Mouse (Mus musculus) CD4-positive, CD25-positive, alpha-beta regulatory T cell, adult 4 months (primary cell): ENCODE measurements around the gene Kcnj8. TPM values are rescaled to one million over a fixed set of nuclear protein-coding genes. Genes with fewer than 3 reads are reported as not detected.
A peak's percentile ranks its signal among the peaks of the same experiment; 100 is the strongest.

Source experiments
- ATAC-seq: one replicate; pipeline ENCODE4 v1.8.0; 2017
- polyA plus RNA-seq, 2 experiments: library from polyadenylated mRNA; unstranded; fragments of 100-300 nt; shearing (Covaris generic); gene quantifications; one replicate each; pipeline ENCODE4 v1.2.1; 2017

The Kcnj8 gene
- polyA plus RNA-seq = not detected

DNA sequence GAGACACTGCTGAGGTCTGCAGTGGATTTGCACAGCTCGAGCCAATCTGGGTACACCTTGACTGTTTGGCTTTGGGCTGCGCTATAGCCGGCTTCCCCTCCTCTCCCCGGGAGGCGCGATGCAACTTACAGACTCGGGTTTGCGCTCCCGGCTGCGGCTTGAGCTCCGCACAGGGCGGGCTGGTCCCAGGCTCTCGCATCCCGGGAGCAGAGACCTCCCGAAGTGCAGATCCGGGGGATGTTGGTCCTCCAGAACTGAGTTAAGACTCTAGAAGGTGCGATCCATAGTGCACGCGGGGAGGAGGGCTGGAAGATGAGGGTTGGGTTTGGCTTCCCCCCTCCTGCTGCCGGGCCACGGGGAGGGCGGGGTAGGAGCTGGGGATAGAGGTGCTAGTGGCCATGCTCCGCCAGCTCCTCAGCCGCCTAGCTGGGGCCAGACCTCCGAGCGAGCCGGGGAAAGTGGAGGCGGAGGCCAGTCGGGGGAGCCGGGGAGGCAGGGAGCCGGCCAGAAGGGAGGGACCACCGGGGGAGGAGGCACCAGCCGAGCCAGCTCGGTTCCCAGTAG, at the start of gene Kcnj8:
TSS of gene Kcnj8 (minus strand) at position 560 of the 564 bp plus-strand sequence.
- ATAC-seq = peak; percentile 56

- ATAC-seq = no peak
These were observed 45.2 kb upstream of the Kcnj8 start for GRCm38 (mm10) chr6:142616659-142617058.

GRCm38 (mm10) chr6:142614324-142614723, 42.9 kb upstream of the Kcnj8 start:
- ATAC-seq = no peak

DNA sequence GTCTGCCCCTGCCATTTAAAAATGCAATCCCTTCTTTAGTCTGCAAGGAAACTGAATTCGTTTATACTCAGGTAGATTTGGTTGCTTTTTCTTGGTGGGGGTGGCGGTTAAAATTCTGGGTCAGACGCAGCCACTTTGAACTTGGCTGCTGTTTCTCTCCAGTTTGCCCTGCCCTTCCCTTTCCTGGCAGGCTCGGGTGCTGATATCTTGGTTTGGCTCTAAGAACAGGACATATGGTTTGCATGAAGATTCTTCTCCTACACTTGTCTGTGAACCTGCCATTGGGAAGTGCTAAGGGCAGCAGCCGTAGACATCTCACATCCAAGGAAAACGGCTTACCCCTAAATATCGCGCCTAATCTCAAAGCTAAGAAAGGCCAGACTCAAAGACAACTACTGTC, 41.0 kb upstream of the Kcnj8 start:
- no peak for ATAC-seq

- ATAC-seq = no peak
These were observed 38.3 kb upstream of the Kcnj8 start for GRCm38 (mm10) chr6:142609401-142610373.

GRCm38 (mm10) chr6:142607080-142607479, 35.7 kb upstream of the Kcnj8 start:
- ATAC-seq = no peak

GRCm38 (mm10) chr6:142602772-142603171, 31.4 kb upstream of the Kcnj8 start:
- no peak for ATAC-seq

- no peak for ATAC-seq
These were observed 7.4 kb upstream of the Kcnj8 start for GRCm38 (mm10) chr6:142578831-142579230.

DNA sequence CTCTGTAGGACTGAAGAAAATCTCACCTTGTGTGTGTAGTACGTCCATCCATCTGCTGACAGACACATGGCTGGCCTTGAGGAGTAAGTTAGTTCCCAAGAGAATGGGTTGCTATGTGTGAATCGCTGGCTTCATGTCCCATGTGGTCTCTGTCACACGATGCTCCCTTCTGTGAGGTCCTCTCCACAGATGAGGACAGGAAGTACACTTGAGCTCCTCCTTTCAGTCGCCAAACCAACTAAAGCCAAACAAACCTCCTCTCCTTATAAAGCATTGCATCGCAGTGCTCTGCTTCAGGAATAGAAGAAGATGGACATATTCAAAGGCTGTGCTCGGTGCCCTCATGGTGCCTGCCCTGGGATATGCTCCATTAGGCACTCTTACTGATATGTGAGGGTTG, 6.4 kb upstream of the Kcnj8 start:
- no peak for ATAC-seq

GRCm38 (mm10) chr6:142572876-142573275, 1.5 kb upstream of the Kcnj8 start:
- ATAC-seq = peak; percentile 37

DNA sequence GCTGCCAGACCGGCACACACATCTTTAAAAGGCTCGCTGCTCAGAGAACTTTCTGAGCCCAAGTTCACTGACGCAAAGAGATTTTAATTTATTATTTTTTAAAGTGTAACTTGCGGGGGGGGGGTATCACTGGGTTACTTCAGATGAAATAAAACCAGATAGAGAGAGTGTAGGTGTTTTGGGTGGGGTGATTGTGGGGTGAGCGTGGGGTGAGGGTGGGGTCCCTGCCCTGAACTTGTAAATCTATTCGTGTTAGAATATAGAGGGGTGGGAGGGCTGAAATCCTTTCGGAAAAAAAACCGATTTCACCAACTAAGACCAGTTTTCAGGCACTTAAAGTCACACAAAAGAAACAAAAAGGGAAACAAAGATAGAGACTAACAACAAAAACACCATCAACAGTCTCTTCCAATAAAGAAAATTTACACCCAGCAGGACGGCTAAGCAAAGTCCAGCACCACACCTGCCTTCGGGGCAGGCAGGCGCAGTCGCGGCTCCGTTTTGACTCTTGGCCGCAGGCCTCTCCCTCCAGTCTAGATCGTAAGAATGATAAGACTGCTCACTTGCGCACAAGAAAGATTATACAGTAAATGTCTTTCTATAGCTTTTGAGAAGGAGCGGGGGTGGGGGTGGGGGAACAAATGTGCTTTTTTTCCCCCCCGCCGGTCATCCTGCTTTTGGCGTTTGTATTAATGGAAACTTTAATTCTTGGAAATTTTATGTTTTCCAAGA, 381 bp upstream of the Kcnj8 start:
- no peak for ATAC-seq

GRCm38 (mm10) chr6:142570046-142570770, 1.2 kb downstream of the Kcnj8 start:
- ATAC-seq = no peak

DNA sequence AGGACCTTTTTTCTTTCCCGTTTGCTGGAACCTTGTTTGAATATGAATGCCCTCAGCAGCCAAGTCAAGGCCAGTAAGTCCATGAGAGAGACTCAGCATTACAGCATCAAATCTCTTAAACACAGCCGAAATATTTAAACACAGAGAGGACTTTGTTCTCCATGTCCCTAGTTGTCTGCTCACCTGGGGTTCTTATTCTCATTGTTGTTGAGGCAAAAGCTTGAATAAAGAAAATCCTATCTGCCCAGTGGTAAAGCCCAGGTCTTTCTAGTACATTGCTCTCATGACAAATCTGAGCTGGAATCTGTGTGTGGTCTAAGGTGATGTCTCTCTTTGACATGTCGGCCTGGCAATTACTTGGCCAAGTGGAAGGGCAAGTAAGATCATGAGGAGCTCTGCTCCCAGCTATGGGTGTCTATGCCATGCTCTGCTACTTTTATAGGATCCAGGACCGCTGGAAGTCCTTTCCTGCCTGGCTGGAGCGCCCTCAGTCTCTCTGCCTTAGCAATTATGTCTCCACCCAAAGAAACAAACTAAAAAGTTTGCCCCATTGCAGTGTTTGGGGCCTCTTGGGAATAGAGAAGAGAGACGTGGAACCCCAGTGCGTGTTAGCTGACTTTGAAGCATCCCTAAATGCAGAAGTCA, 2.6 kb downstream of the Kcnj8 start:
- no peak for ATAC-seq

- no peak for ATAC-seq
These were observed 4.0 kb downstream of the Kcnj8 start for GRCm38 (mm10) chr6:142567452-142567851.

- no peak for ATAC-seq
These were observed 6.7 kb downstream of the Kcnj8 start for GRCm38 (mm10) chr6:142564746-142565145.

GRCm38 (mm10) chr6:142561151-142561550, 10.3 kb downstream of the Kcnj8 start:
- peak; percentile 65 for ATAC-seq

- no peak for ATAC-seq
These were observed 12.4 kb downstream of the Kcnj8 start for GRCm38 (mm10) chr6:142558772-142559679.

GRCm38 (mm10) chr6:142558076-142558475, 13.3 kb downstream of the Kcnj8 start:
- no peak for ATAC-seq

DNA sequence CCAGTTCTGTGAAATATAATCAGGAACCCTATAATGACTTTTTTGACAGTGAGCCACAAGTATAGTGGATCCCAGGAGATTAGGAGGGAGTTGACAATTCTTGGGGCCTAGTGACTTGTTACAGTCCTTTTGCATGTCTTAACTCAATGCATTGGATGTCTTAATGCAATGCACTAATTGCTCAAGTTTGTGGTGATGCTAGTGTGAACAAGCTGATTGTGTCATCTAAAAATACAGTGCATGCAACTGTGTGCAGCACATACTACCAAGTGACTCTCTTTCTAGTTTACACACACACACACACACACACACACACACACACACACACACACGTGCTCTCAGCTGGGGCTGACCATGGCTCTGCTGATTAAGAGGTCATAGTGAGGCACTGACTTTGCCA, 15.4 kb downstream of the Kcnj8 start:
- no peak for ATAC-seq

GRCm38 (mm10) chr6:142551482-142551881, 19.9 kb downstream of the Kcnj8 start:
- ATAC-seq = no peak

- no peak for ATAC-seq
These were observed 20.5 kb downstream of the Kcnj8 start for GRCm38 (mm10) chr6:142550871-142551270.
